Mouse (Mus musculus): ENCODE measurements around the gene Gimap8.

Gimap8 gene

DNA sequence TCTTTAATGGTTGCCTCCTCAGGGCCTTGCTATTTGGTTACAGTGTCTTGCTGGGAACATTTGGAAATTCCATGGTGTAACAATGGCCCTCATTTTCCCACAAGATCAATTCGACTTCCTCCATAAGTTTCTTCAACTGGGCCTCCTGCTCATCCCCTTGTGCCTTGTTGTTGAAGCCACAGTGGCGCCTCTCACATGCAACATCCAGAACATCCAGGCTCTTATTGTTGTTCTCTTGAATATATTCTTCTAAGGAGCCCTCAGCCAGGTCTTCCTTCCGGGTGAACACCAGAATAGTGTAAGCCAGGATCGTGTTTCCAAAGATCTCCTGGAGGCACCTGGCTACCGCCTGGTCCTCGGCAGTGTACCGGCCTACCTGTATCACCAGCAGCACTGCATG is 55.1 kb downstream of the Gimap8 start:
- no peak for DNase-seq (ENCODE audit: low read depth, low spot score)

DNA sequence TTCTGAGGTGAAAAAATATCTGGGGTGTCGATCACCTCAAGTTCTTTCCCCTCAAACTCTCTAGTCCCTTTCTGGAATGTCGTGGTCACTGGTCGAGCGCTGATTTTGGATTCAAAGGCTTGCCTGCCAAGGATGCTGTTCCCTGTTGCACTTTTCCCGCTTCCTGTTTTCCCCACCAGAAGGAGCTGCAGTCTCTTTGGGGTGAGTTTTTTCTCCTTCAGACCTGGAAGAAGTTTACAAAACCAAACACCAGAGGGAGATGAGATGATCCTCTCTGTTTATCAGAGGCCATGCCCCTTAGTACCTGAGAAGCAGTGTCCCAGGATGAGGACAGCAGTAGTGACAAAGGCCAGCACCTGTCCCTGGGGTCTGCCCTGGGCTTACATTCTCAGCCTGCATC is 55.6 kb downstream of the Gimap8 start:
- no peak for DNase-seq (ENCODE audit: low read depth, low spot score)

GRCm38 (mm10) chr6:48704146-48704545 is 57.1 kb downstream of the Gimap8 start:
- no peak for DNase-seq (ENCODE audit: low read depth, low spot score)

DNA sequence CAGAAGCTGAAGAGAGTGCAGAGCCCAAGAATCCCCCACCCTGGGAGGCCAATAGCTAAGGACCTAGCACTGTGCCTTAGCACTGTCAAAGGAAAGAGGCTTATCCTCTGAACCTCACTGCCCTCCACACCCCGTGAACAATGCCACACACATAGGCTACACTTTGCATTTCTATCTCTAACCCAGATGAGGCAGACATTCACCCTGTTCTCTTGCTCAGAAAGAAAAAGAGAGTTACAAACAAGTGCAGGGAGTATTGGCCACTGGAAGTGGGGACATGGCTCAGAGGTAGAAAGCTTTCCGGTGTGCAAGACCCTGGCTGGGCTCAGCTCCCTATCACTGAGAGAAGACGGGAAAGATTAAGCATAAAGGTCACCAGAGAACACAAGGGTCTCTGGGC is 59.1 kb downstream of the Gimap8 start:
- DNase-seq (ENCODE audit: low read depth, low spot score): no peak
